Mouse (Mus musculus) layer of hippocampus, postnatal 25 days (tissue): ENCODE data around the gene Nkpd1. TPM values are rescaled to one million over a fixed set of nuclear protein-coding genes. Genes with fewer than 3 reads are reported as not detected.
A peak's percentile ranks its signal among the peaks of the same experiment; 100 is the strongest.

Experiments used
- DNase-seq, 2 experiments: peaks; one replicate each; pipeline ENCODE4 v3.0.0; 2022; ENCODE audit warnings: mixed read lengths in 2 of 2, low spot score in 1 of 2; ENCODE audit errors: extremely low spot score in 1 of 2
- total RNA-seq, 2 experiments: library from RNA; stranded (reverse); gene quantifications; 2 replicates each; pipeline ENCODE4 v1.2.3; 2021

Nkpd1 gene
- total RNA-seq, 2 experiments from 2014 or later = 0.49 to 0.66 TPM

GRCm38 (mm10) chr7:19542155-19542691 lies 24.6 kb downstream of the Nkpd1 start:
- DNase-seq = no peak

- DNase-seq = no peak
Measured at GRCm38 (mm10) chr7:19543584-19543983, 25.9 kb downstream of the Nkpd1 start.

DNA sequence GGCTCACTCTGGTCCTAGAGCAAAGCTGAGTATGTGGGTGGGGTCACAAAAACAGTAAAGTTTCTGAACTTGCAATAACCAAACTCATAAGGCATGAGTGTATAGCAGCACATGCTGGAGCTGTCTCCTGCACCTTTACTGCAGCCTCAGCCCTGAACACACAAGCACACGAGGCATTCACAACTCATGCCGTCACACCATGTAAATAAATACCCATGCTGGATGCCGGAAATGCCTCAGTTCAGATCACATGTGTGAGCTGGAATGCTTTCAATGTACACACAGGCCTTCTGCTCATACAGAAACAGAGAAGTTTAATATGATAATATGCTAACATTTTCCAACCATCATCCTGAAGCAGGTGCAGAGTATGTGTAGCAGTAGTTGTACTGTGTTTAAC lies 28.4 kb downstream of the Nkpd1 start:
- DNase-seq = no peak

- DNase-seq = no peak
Measured at GRCm38 (mm10) chr7:19547344-19547969, 29.8 kb downstream of the Nkpd1 start.

DNA sequence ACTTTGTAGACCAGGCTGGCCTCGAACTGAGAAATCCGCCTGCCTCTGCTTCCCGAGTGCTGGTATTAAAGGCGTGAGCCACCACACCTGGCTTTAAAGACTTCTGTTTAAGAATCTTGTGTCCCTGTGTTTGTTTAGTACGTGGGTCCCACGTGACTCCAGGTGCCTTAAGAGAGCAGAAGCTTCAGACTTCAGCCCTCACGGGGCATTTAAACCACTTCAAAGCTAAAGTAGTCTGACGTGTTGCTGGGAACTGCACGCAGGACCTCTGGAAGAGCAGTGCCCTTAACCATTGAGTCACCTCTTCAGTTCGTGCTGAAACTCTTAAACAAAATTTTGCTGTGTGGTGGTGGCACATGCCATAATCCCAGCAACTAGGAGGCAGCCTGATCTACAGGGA lies 31.8 kb downstream of the Nkpd1 start:
- DNase-seq = no peak

DNA sequence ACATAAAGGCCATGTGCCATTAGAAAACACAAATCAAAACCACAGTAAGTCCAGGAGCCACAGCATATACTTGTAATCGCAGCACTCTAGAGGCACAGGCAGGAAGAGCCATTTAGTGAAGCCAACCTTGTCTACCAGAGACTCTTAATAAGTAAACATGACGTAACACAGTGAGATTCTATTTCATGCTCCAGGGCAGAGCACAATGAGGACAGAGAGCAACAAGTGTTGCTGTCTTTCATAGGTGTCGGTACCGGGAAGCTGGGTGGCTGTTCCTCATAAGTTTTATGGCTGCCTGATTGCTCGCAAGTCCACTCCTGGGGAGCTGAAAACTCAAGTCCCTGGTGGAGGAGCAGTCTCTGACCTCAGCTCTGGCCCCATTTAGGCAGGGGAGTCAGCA lies 34.0 kb downstream of the Nkpd1 start:
- no peak for DNase-seq

DNA sequence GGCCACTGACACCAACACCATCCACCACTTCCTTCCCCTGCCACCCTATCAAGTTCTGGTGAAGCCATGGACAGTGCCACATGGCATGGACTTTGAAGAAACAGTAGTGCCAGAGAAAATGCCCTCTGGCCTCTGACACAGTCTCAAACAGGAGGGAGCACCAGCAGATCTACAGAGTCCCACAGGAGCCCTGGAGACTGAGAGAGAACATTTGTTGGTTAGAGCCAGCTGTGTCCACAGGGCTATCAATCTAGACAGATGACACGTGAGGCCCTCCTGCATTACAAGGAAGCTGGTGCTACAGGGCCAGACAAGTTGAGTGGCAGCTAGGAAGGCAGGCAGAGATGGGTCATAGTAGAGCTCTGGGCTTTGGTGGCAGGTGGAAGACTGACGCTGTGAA lies 34.8 kb downstream of the Nkpd1 start:
- DNase-seq = no peak

DNA sequence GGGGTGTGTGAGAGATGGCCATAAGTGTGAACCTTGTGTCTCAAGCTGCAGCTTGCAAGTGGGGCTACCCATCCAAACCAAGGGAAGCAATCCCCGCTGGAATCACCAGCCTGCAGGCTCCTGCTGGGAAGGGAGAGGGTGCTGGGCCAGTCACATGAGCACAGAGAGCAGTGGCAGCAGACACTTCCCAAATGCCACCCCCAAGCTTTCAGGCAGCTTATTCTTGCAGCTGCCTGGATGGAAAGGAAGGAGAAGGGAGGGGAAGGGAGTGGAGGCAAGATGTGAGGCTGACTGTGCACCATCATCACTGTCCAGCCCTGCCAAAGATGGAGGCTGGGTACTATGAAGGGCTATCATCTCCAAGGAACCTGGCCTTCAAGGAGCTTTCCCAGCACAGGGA lies 36.5 kb downstream of the Nkpd1 start:
- peak in 1 of 2 experiments; percentile 25 for DNase-seq

DNA sequence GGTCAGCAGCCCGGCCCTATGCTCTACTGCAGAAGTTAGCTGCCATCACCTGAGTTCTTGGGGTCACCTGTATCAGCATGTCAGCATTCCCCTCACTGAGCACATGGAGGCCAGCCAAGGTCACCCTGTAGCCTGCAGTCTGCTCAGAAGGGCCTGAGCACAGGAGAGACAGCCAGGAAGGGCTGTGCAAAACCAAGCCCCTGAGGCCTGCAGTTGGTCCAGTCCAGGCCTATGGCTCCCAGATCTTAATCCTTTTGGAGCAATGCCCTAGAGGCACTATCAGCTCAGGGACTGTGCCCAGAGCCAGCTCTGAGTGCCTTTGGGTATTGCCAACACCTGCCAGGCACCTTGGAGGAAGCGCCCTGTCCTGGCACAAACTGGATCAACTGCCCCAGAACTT lies 39.4 kb downstream of the Nkpd1 start:
- no peak for DNase-seq

- no peak for DNase-seq
Measured at GRCm38 (mm10) chr7:19557982-19558900, 40.6 kb downstream of the Nkpd1 start.

DNA sequence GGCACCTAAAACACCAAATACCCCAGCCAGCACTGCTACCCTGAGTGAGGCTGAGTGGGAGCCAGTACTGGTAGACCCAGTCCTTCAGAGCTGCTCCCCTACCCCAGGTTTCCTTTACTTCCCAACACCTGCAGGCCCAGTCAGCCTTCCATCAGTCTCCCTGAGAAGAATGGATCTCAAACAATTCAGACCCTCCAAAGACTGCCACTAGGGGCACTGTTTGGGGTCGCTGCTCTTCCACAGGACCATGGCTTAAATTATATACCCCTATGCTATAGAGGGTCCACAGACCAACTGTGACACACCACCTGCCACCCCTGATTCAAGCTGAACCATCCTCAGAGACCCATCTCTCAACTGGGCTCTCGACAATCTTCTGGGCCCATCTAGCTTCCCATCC lies 41.3 kb downstream of the Nkpd1 start:
- DNase-seq = no peak

- no peak for DNase-seq
Measured at GRCm38 (mm10) chr7:19560491-19561260, 43.0 kb downstream of the Nkpd1 start.

DNA sequence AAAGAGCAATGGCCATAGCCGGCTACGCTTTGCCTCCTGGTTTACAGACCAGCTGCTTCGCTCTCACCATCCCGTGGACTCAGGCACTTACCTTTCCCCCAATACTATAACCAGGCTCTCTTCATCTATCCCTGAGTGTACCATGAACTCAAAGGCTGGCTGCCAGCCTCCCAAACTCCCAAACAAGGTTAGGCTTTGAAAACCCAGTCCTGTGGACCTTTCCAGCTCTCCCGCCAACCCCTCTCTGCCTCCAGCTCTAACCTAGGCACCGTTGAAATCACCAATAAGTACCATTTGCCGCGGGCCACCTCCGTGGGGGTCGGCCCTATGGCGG lies 43.8 kb downstream of the Nkpd1 start:
- DNase-seq = no peak

- peak; percentile 86 to 90 for DNase-seq
Measured at GRCm38 (mm10) chr7:19561765-19562642, 44.4 kb downstream of the Nkpd1 start.

GRCm38 (mm10) chr7:19562643-19563410 lies 45.2 kb downstream of the Nkpd1 start, which contains the start of gene Ppp1r37:
Gene Ppp1r37 (minus strand): TSS chr7:19563076.
- no peak for DNase-seq

DNA sequence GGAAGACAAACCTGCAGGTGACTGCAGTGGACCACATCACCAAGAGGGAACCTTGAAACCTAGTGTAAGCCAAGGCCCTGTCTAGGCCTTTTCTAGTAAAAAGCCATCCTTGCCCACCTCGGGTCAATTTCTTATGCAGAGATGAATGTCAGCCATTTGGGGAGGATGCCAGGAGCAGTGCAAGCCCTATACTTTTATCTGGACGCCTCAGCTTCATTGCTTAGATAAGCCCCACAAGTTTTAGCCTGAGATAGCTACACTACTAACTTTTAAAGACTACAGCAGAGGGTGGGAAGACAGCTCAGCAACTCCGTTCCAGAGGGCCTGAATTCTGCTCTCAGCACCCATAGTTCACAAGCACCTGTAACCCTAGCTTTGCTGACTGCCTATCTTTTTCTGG lies 46.2 kb downstream of the Nkpd1 start:
- no peak for DNase-seq

GRCm38 (mm10) chr7:19564455-19564854 lies 46.8 kb downstream of the Nkpd1 start:
- no peak for DNase-seq

- no peak for DNase-seq
Measured at GRCm38 (mm10) chr7:19565803-19566202, 48.2 kb downstream of the Nkpd1 start.

DNA sequence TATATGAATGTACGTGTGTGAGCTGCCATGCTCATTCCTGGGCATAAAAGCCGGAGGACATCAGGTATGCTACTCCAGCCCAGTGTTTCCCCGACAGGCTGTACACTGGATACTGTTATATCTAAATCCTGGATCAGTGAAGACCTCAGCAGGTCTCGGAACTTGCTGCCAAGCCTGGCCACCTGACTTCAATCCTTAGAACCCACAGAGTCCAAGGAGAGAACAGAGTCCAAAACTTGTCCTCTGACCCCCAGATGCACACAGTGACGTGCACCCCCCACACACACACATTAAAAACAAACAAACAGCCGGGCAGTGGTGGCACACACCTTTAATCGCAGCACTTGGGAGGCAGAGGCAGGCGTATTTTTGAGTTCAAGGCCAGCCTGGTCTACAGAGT lies 49.8 kb downstream of the Nkpd1 start:
- DNase-seq = no peak
